Mouse (Mus musculus) limb, embryonic 13.5 days (tissue): ENCODE results near the gene Col3a1. TPM values are rescaled to one million over a fixed set of nuclear protein-coding genes. Genes with fewer than 3 reads are reported as not detected.

Source experiments
- ATAC-seq: fragments of 200-750 bp; cut with Nextera tagmentation; 2 replicates; pipeline ENCODE4 v1.8.0; 2017; ENCODE audit warnings: low read depth, moderate number of reproducible peaks, moderate TSS enrichment; ENCODE audit not compliant: low FRiP score
- H3K27ac ChIP-seq: fragments of 300-500 bp; sonication (generic); 2 replicates; pipeline ENCODE4 v1.5.1; 2015; ENCODE audit warnings: inconsistent platforms, mild to moderate bottlenecking, moderate library complexity
- H3K27me3 ChIP-seq: fragments of 300-500 bp; sonication (generic); 2 replicates; pipeline ENCODE4 v1.6.1; 2015; ENCODE audit warnings: mild to moderate bottlenecking, inconsistent platforms
- H3K36me3 ChIP-seq: fragments of 300-500 bp; sonication (generic); 2 replicates; pipeline ENCODE4 v1.6.1; 2015; ENCODE audit warnings: inconsistent platforms, mild to moderate bottlenecking, moderate library complexity
- H3K4me1 ChIP-seq: fragments of 300-500 bp; sonication (generic); 2 replicates; pipeline ENCODE4 v1.6.1; 2015; ENCODE audit warnings: inconsistent platforms
- H3K4me2 ChIP-seq: fragments of 300-500 bp; sonication (generic); replicated peaks from 2 replicates; pipeline ENCODE4 v1.6.1; 2015; ENCODE audit warnings: inconsistent platforms, mild to moderate bottlenecking, moderate library complexity
- H3K4me3 ChIP-seq: fragments of 300-500 bp; sonication (generic); 2 replicates; pipeline ENCODE4 v1.5.1; 2015; ENCODE audit warnings: moderate library complexity, mild to moderate bottlenecking, inconsistent platforms
- H3K9ac ChIP-seq: fragments of 300-500 bp; sonication (generic); 2 replicates; pipeline ENCODE4 v1.6.1; 2015; ENCODE audit warnings: mild to moderate bottlenecking, inconsistent platforms
- H3K9me3 ChIP-seq: fragments of 300-500 bp; sonication (generic); 2 replicates; pipeline ENCODE4 v1.6.1; 2016; ENCODE audit warnings: inconsistent platforms
- WGBS: fragments of 180-500 bp; shearing (Covaris S2); methylation state at CpG from one replicate; pipeline ENCODE4 v1.1.7; 2015; 5-methylcytosine and 5-hydroxymethylcytosine counted together
- polyA plus RNA-seq: library from polyadenylated mRNA; unstranded; fragments of >200 nt; fragmentation: Nextera tagmentation; extraction: Ambion mirVana; gene quantifications from 2 replicates; pipeline ENCODE4 v1.2.1, GENCODE M21; 2015

The Col3a1 gene
- polyA plus RNA-seq, 1 experiment from 2014 or later = 1,717 TPM

- Histone ChIP-seq H3K9me3 (no peaks in the 10 kb centered on the region), H3K27ac (no peak overlapping the region), H3K27me3 (no peaks in the 10 kb centered on the region), H3K4me3 (no peak overlapping the region), H3K9ac (no peak overlapping the region), H3K4me2 (no peak overlapping the region), H3K36me3 (peaks cover 18% of the 10 kb centered on the region), H3K4me1 (peaks cover 20% of the 10 kb centered on the region)
- 80% methylated on average over 1 of the region's 1 CpGs for WGBS
- ATAC-seq = no peak
These were observed 6.9 kb downstream of the Col3a1 start for GRCm38 (mm10) chr1:45318241-45318640.

DNA sequence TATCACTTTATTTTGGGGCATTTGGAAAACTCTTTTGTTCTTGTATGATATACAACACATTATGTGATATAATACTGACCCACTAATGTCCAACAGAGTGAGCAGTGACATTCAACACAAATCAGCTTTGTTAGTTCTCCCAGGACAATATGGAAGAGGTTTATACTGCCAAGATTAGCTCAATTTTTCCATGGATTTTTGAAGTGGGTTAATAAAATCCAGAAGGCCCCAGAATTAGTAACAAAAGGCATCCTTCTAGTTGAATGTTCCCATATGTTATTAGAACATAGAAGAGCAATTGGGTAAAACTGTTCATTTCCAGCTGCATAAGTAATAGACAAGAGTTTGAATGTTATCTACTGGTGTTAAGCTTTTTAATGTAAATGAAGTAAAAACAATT lies 9.5 kb downstream of the Col3a1 start:
- ATAC-seq = peak; percentile 40; the same call in 1 of the 2 replicates
- H3K4me2 ChIP-seq = no peak overlapping the region
- H3K27me3 ChIP-seq = no peaks in the 10 kb centered on the region
- no peak overlapping the region for H3K4me3 ChIP-seq
- peaks cover 28% of the 10 kb centered on the region for H3K36me3 ChIP-seq
- no peak overlapping the region for H3K27ac ChIP-seq
- H3K9ac ChIP-seq = no peak overlapping the region
- peaks cover 15% of the 10 kb centered on the region for H3K4me1 ChIP-seq
- no peaks in the 10 kb centered on the region for H3K9me3 ChIP-seq

DNA sequence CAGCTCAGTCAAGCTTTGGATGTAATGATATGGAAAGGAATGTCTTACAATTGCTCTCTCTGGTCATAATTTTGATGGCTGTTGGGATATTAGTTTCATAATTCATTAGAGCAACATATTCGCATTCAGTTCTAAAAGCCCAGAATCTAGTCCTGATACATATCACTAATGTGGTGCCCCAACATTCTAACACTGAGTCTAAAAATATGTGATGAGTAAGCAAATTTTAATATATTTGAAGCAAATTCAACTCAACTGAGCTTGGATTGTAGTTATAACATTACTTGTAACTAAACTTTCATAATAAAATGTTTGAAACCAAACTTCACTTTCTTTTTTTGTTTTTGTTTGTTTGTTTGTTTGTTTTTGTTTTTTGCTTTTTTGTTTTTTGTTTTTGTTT lies 17.8 kb downstream of the Col3a1 start:
- no peak overlapping the region for H3K9ac ChIP-seq
- ATAC-seq = no peak
- no peaks in the 10 kb centered on the region for H3K4me1 ChIP-seq
- H3K27me3 ChIP-seq = no peaks in the 10 kb centered on the region
- no peak overlapping the region for H3K27ac ChIP-seq
- H3K4me2 ChIP-seq = no peak overlapping the region
- 96% methylated on average over 1 of the region's 1 CpGs for WGBS
- H3K36me3 ChIP-seq = peaks cover 60% of the 10 kb centered on the region
- no peaks in the 10 kb centered on the region for H3K9me3 ChIP-seq
- no peak overlapping the region for H3K4me3 ChIP-seq

DNA sequence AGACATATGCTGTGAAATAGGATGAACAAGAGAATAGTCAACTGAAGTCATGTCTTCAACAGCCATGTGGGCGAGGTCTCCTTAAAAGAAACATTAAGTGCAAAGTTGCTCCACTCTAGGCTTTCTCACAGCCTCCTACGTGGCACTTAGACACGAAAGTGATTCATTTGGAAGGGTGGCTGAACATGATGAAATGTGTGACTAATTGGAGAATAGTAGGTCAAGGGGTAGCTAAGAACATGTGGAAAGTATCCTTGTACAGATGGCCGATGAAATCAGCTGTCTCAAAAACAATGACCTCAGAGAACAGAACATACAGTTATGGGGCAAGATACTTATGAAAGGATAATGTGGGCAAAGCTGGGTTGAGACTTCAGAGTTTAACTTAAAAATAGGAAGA lies 44.6 kb downstream of the Col3a1 start:
- no peak for ATAC-seq
- WGBS = 76% methylated on average over 4 of the region's 4 CpGs

GRCm38 (mm10) chr1:45358020-45358419 lies 46.7 kb downstream of the Col3a1 start:
- H3K9ac ChIP-seq = no peak overlapping the region
- H3K36me3 ChIP-seq = peaks cover 9% of the 10 kb centered on the region
- H3K27ac ChIP-seq = no peak overlapping the region
- no peaks in the 10 kb centered on the region for H3K27me3 ChIP-seq
- H3K4me3 ChIP-seq = no peak overlapping the region
- no peak overlapping the region for H3K4me2 ChIP-seq
- ATAC-seq = no peak
- H3K4me1 ChIP-seq = no peaks in the 10 kb centered on the region
- WGBS = 84% methylated on average over 1 of the region's 1 CpGs
- H3K9me3 ChIP-seq = no peaks in the 10 kb centered on the region

More for the DNA sequence above, 44.6 kb downstream of the Col3a1 start:
- no peaks in the 10 kb centered on the region for H3K9me3 ChIP-seq
- H3K4me1 ChIP-seq = no peaks in the 10 kb centered on the region
- no peak overlapping the region for H3K9ac ChIP-seq
- H3K27me3 ChIP-seq = no peaks in the 10 kb centered on the region
- no peak overlapping the region for H3K27ac ChIP-seq
- peaks cover 14% of the 10 kb centered on the region for H3K36me3 ChIP-seq
- H3K4me3 ChIP-seq = no peak overlapping the region
- H3K4me2 ChIP-seq = no peak overlapping the region

DNA sequence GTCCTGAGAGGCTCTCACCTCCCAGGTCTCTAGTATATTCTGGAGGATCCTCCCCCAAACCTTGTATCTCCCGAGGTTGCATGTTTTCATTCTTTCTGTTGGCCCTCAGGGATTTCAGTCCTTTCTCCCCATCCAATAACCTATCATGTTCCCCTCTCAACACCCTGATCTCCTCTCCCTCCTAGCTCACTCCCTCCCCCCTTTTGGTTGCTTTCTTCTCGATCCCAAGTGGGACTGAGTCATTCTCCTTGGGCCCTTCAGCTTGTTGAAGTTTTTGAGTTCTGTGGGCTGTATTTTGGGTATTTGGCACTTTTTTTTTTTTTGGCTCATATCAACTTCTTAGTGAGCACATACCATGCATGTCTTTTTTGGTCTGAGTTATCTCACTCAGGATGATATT lies 47.8 kb downstream of the Col3a1 start:
- H3K4me2 ChIP-seq = no peak overlapping the region
- no peak overlapping the region for H3K9ac ChIP-seq
- no peaks in the 10 kb centered on the region for H3K27me3 ChIP-seq
- no peaks in the 10 kb centered on the region for H3K4me1 ChIP-seq
- ATAC-seq = no peak
- H3K27ac ChIP-seq = no peak overlapping the region
- WGBS = 75% methylated on average over 2 of the region's 2 CpGs
- H3K36me3 ChIP-seq = 0 out of 2 replicates have a peak, but pooled peaks cover 4% of the 10 kb centered on the region
- no peak overlapping the region for H3K4me3 ChIP-seq
- H3K9me3 ChIP-seq = no peaks in the 10 kb centered on the region

GRCm38 (mm10) chr1:45359673-45360072 lies 48.3 kb downstream of the Col3a1 start:
- Histone ChIP-seq H3K27me3 (no peaks in the 10 kb centered on the region), H3K36me3 (0 out of 2 replicates have a peak, but pooled peaks cover 4% of the 10 kb centered on the region), H3K4me2 (no peak overlapping the region), H3K4me3 (no peak overlapping the region), H3K9ac (no peak overlapping the region), H3K27ac (no peak overlapping the region), H3K4me1 (no peaks in the 10 kb centered on the region), H3K9me3 (no peaks in the 10 kb centered on the region)
- no peak for ATAC-seq
- WGBS = 81% methylated on average over 2 of the region's 2 CpGs

- H3K9ac ChIP-seq = no peak overlapping the region
- no peaks in the 10 kb centered on the region for H3K27me3 ChIP-seq
- H3K4me1 ChIP-seq = no peaks in the 10 kb centered on the region
- H3K36me3 ChIP-seq = peaks cover 21% of the 10 kb centered on the region
- no peak overlapping the region for H3K27ac ChIP-seq
- H3K4me2 ChIP-seq = no peak overlapping the region
- no peak for ATAC-seq
- no peak overlapping the region for H3K4me3 ChIP-seq
- no peaks in the 10 kb centered on the region for H3K9me3 ChIP-seq
- WGBS = 96% methylated on average over 2 of the region's 2 CpGs
These were observed 51.9 kb downstream of the Col3a1 start for GRCm38 (mm10) chr1:45363274-45363673.

DNA sequence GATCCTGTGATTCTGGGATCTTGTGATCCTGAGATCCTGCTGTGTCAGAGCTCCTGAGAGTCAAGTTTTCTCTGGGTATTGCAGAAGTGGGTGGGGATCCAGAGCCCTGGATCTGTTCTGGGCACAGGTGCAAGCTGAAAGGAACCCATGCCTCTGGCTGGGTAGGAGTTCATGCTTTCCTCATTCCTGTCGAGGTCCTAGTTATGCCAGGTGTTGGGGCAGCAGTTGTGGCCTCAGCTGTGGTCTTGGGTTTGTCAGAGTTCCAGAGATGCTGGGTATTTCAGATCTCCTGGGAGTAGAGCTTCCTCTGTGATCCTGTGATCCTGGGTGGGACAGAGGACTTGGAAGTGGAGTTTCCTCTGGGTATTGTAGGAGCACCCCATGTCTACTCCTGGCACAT lies 54.1 kb downstream of the Col3a1 start:
- Histone ChIP-seq H3K27me3 (no peaks in the 10 kb centered on the region), H3K9ac (no peak overlapping the region), H3K4me3 (no peak overlapping the region), H3K4me1 (no peaks in the 10 kb centered on the region), H3K27ac (no peak overlapping the region), H3K36me3 (peaks cover 32% of the 10 kb centered on the region), H3K9me3 (0 out of 2 replicates have a peak, but pooled peaks cover 5% of the 10 kb centered on the region), H3K4me2 (no peak overlapping the region)
- ATAC-seq = no peak
- 67% methylated on average over 1 of the region's 1 CpGs for WGBS

- Histone ChIP-seq H3K4me3 (no peak overlapping the region), H3K9me3 (no peaks in the 10 kb centered on the region), H3K27ac (no peak overlapping the region), H3K27me3 (no peaks in the 10 kb centered on the region), H3K4me1 (no peaks in the 10 kb centered on the region), H3K4me2 (no peak overlapping the region), H3K9ac (no peak overlapping the region), H3K36me3 (peaks cover 34% of the 10 kb centered on the region)
- 63% methylated on average over 7 of the region's 7 CpGs for WGBS
- ATAC-seq = no peak
These were observed 68.8 kb downstream of the Col3a1 start for GRCm38 (mm10) chr1:45379992-45380690.

DNA sequence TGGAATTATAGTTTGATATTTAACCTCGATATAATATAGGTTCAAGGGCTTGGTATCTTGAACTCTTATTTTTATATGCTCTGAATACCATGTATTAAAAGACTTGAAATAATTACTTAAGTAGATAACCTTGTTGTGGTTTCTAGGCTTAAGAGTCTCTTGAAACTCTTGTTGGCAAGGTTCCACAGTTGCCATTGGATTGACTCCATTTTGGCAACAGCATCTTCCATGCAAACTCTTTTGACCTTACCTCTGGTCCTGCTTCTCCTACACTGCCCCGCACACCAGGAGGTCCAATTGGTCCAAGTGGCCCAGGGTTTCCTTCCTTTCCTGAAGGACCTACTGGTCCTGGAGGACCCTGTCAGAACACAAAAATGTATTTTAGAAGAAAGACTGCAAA lies 70.5 kb downstream of the Col3a1 start:
- Histone ChIP-seq H3K36me3 (peaks cover 24% of the 10 kb centered on the region), H3K27ac (no peak overlapping the region), H3K4me3 (no peak overlapping the region), H3K4me1 (no peaks in the 10 kb centered on the region), H3K4me2 (no peak overlapping the region), H3K9me3 (no peaks in the 10 kb centered on the region), H3K27me3 (no peaks in the 10 kb centered on the region), H3K9ac (no peak overlapping the region)
- 96% methylated on average over 2 of the region's 2 CpGs for WGBS
- no peak for ATAC-seq
